Mouse (Mus musculus): ENCODE data around the gene 1700001L19Rik. TPM values are rescaled to one million over a fixed set of nuclear protein-coding genes. Genes with fewer than 3 reads are reported as not detected.
"Not testable (repeated sequence)": the region's sequence is repeated elsewhere in the genome, so short reads cannot be mapped to it uniquely, and the experiment has no call there.

Gene 1700001L19Rik
- total RNA-seq (2021): 10 to 100 TPM; 18.9 to 22.2 TPM

- peak in 1 of 2 experiments; percentile 52 for DNase-seq (ENCODE audit: low spot score in 2 of 2)
- intact Hi-C loops (cut with DNase I): loop anchor here (10.0 kb wide), 1 partner anchor 478 kb away; no protein-coding TSS in a partner anchor
Measured at GRCm38 (mm10) chr13:68597199-68597598, at the start of gene 1700001L19Rik. 1700001L19Rik (plus strand) TSS chr13:68597421.

DNA sequence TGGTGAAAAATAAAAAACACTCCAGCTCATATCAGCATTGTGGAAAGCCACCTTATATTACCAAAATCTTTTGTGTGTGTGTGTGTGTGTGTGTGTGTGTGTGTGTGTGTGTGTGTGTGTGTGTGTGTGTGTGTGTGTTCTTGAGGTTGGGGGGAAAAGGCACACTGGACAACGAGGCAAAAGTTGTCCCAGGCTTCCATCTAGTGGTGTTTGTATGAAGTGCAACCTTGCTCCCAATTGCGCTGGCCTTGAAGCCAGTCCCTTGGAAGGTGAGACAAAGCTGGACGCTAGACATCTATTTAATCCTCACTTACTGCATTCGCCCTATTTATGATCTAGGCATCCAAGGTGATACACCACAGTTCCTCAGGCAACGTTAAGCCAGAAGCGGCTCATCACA, 43.8 kb upstream of the 1700001L19Rik start:
- intact Hi-C loops (cut with DNase I); DNase-seq (ENCODE audit: low spot score in 2 of 2): not testable (repeated sequence)

GRCm38 (mm10) chr13:68568110-68568509, 29.1 kb upstream of the 1700001L19Rik start:
- intact Hi-C loops (cut with DNase I): no loop called here

DNA sequence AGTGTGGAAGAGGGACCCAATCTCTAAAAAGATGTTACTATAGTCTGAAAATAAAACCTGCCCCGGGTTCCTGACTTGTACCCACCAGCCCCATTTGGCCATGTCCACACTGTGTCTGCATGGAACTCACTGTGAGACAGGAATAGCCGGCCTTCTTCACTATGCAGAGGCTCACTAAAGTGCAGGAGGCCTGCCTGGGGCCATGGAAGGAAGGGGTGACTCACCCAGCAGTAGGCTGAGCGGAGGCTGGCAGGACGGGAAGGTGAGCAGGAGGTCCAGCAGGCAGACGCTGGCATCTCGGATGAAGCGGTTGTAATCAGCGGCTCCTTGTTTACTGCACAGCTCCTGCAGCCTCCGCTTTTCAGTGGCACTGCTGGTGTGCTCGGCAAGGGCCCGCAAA, 28.7 kb upstream of the 1700001L19Rik start:
- intact Hi-C loops (cut with DNase I): no loop called here

More at GRCm38 (mm10) chr13:68568110-68568509, 29.1 kb upstream of the 1700001L19Rik start:
- no peak for DNase-seq (ENCODE audit: low spot score in 2 of 2)

DNA sequence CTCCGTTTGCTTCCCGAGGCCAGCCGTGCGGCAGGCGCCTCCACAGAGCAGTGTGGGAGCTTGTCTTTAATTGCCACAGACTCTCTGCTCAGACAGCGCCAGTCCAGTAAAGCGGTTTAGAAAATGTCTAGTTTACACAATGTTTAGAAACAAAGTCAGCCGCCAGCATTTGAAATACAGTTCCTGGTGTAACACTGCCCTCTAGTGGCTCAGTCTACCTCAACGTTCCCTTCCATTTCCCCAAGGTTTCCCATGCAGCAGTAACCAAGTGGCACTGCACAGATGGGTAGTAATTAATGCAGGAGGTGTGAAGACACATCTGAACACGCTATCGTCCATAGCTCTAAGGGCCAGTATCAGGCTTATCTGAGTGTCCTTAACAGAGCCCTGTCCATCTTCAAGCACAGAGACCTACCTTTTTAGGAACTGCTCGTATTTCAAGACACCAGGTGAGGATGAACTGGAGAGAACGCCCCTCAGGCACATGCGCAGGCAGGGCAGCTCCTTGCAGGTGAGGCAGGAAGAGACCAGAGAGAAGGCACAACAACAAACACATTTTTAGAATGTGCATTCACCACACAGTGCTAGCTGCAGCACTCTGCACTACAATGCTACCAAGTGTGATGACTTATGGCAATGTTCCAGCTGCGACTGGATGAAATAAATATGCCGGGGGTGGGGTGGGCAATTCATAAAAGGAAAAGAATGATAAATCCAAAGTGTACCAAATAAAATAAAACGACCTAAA, 27.5 kb upstream of the 1700001L19Rik start:
- intact Hi-C loops (cut with DNase I): no loop called here
- DNase-seq (ENCODE audit: low spot score in 2 of 2): peak; percentile 67 to 75

More for the DNA sequence above, 28.7 kb upstream of the 1700001L19Rik start:
- no peak for DNase-seq (ENCODE audit: low spot score in 2 of 2)

DNA sequence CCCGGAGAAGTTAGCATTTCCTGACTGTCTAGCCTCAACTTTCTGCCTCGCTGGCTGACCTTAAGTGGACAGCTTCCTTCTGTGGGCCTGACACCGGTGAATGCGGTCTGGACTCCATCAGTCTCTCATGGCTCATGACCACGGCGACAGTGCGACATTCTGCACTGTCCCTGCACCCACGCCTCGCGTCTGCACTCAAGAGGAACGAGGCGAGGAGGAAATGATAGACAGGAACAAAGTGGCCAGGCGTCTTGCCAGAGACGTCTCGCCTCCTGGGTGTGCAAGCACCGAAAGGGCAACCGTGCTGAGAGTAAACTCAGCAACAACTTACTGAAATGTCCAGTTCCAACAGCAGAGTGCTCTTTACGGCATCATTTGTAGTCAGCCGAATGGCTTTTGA, 25.0 kb upstream of the 1700001L19Rik start:
- intact Hi-C loops (cut with DNase I): no loop called here
- no peak for DNase-seq (ENCODE audit: low spot score in 2 of 2)

- intact Hi-C loops (cut with DNase I): no loop called here
Measured at GRCm38 (mm10) chr13:68572966-68573913, 24.0 kb upstream of the 1700001L19Rik start.

DNA sequence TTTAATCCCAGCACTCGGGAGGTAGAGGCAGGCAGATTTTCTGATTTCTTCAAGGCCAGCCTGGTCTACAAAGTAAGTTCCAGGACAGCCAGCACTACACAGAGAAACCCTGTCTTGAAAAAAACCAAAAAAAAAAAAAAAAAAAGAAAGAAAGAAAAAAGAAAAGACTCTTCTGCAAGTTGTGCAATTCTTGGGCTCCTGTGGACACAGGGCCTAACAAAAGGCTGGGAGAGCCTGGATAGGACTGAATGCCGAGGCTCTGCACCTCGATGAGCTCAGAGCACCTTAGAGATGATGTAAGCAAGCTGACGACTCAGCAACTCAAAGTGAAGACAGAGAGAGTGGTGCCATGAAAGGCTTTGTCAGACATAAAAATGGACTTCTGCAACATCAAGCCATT, 22.8 kb upstream of the 1700001L19Rik start:
- intact Hi-C loops (cut with DNase I): no loop called here
- DNase-seq (ENCODE audit: low spot score in 2 of 2): no peak

More at GRCm38 (mm10) chr13:68572966-68573913, 24.0 kb upstream of the 1700001L19Rik start:
- no peak for DNase-seq (ENCODE audit: low spot score in 2 of 2)

DNA sequence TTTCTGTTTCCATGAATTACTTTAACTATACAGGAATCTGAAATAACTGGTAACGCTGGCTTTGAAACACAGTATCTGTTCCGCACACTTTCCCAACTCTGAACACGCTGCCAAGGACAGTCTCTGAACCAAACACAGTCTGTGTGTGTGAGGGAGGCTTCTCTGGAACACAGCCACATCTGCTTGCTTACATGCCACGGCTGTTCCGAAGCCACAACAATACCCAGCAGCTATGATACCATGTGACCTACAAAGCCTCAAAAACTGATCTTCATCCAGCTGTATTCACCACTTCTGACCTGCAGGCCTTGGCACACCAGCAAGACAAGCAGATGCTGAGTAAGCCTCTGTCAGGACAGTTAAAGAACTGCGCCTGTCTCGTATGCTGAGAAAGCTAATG, 19.3 kb upstream of the 1700001L19Rik start:
- intact Hi-C loops (cut with DNase I): no loop called here
- DNase-seq (ENCODE audit: low spot score in 2 of 2): peak; percentile 41 to 42

- intact Hi-C loops (cut with DNase I): loop anchor here (10.0 kb wide), 1 partner anchor 1034 kb away; the partner anchor contains the start of gene Srd5a1
- no peak for DNase-seq (ENCODE audit: low spot score in 2 of 2)
Measured at GRCm38 (mm10) chr13:68581086-68581740, 16.0 kb upstream of the 1700001L19Rik start.

DNA sequence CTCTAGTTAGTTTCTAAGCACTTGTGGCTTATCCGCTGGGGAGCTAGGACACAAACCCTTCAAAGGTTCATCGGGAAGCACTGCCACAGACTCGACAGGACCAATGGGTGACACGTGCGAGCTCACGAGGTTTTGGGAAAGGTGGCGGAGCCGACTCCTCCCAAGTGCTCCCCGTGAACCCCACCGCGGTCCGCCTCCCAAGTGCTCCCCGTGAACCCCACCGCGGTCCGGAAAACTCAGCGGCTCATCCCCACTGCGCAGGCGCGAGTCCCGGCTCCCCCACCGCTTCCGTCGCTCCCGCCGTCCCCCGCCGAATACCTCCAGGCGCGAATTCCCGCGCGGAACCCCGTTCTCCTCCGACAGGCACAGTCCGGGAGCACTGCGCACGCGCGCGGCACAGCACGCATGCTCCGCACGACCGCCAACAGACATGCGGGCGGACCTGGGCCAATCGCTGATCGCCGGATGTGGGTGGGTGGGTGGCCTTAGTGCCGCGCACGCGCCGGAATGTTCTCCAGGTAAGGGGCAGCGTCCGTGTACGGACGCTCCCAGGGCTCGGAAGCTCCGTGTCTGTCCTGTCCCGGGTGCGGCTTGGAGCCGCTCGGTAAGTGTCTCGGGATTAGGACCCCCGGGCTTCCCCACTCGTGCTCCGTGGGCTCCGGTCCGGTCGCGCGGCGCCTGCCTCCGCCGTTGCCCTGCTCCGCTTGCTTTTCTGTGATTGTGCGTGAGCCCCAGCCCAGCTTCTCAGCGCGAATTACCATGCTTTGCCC, 15.3 kb upstream of the 1700001L19Rik start, which contains the start of the genes Mtrr and Fastkd3:
TSS of gene Mtrr (minus strand) at position 403 of the 770 bp plus-strand sequence.
TSS of gene Fastkd3 (plus strand) at position 488 of the 770 bp plus-strand sequence.
- intact Hi-C loops (cut with DNase I): loop anchor here (10.0 kb wide), 1 partner anchor 1033 kb away; the partner anchor contains the start of gene Srd5a1
- peak; percentile 99 for DNase-seq (ENCODE audit: low spot score in 2 of 2)

GRCm38 (mm10) chr13:68582517-68582780, 14.8 kb upstream of the 1700001L19Rik start:
- intact Hi-C loops (cut with DNase I): loop anchor here (10.0 kb wide), 1 partner anchor 1032 kb away; the partner anchor contains the start of gene Srd5a1

GRCm38 (mm10) chr13:68583961-68584360, 13.3 kb upstream of the 1700001L19Rik start:
- intact Hi-C loops (cut with DNase I): loop anchor here (10.0 kb wide), 1 partner anchor 1031 kb away; the partner anchor contains the start of gene Srd5a1
- DNase-seq (ENCODE audit: low spot score in 2 of 2): no peak

More at GRCm38 (mm10) chr13:68582517-68582780, 14.8 kb upstream of the 1700001L19Rik start:
- no peak for DNase-seq (ENCODE audit: low spot score in 2 of 2)

DNA sequence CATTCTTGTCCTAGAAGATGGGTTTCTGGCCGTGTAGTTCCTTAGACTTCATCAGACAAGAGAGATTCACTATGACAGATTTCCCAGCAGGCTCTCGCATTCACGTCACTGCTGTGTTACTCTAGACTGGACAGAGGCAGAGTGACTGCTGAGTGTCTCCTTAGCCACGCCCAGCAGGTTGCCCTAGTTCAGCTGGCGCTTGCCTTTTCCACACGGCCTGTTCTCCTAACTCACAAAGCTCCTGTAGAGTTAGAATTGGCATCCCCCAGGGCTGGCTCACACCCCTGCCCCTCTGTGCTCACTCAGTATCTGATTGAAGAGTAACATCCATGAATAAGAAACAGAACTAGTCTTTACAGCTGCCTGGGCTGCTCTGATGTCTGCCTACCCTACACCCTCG, 11.8 kb upstream of the 1700001L19Rik start:
- intact Hi-C loops (cut with DNase I): loop anchor here (10.0 kb wide), 1 partner anchor 1029 kb away; the partner anchor contains the start of gene Srd5a1
- no peak for DNase-seq (ENCODE audit: low spot score in 2 of 2)

GRCm38 (mm10) chr13:68588352-68588751, 8.9 kb upstream of the 1700001L19Rik start:
- intact Hi-C loops (cut with DNase I): loop anchor here (10.0 kb wide), 1 partner anchor 1026 kb away; the partner anchor contains the start of gene Srd5a1
- DNase-seq (ENCODE audit: low spot score in 2 of 2): no peak

DNA sequence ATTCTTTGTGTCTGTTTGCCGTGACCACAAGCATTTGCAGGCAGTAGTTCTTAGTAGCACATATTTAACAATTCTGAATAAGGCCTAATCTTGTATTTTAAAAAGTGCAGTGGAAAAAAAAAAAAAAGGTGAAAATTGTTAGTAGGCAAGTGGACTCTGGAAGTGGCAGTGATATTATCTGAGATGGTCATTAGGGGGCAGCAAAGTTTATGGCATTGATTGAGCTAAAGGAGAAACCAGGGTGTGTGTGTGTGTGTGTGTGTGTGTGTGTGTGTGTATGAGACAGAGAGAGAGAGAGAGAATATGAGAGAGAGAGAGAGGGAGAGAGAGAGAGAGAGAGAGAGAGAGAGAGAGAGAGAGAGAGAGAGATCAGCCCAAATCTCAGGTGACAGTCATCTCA, 3.4 kb upstream of the 1700001L19Rik start:
- intact Hi-C loops (cut with DNase I): loop anchor here (10.0 kb wide), 1 partner anchor 481 kb away; no protein-coding TSS in a partner anchor
- DNase-seq (ENCODE audit: low spot score in 2 of 2): no peak

- peak in 1 of 2 experiments; percentile 24 for DNase-seq (ENCODE audit: low spot score in 2 of 2)
Measured at GRCm38 (mm10) chr13:68597667-68598066, 446 bp downstream of the 1700001L19Rik start.

GRCm38 (mm10) chr13:68598953-68599352, 1.7 kb downstream of the 1700001L19Rik start:
- DNase-seq (ENCODE audit: low spot score in 2 of 2): no peak
- intact Hi-C loops (cut with DNase I): loop anchor here (10.0 kb wide), 1 partner anchor 476 kb away; no protein-coding TSS in a partner anchor

More at GRCm38 (mm10) chr13:68597667-68598066, 446 bp downstream of the 1700001L19Rik start:
- intact Hi-C loops (cut with DNase I): loop anchor here (10.0 kb wide), 1 partner anchor 477 kb away; no protein-coding TSS in a partner anchor
